Mouse (Mus musculus) left cerebral cortex, postnatal 14 days (tissue): Measurements from ENCODE around the gene Pitx2. TPM values are rescaled to one million over a fixed set of nuclear protein-coding genes. Genes with fewer than 3 reads are reported as not detected.

ENCODE experiments used
- DNase-seq, 2 experiments: peaks; one replicate each; pipeline ENCODE4 v3.0.0; 2021 to 2022; ENCODE audit warnings: low spot score in 2 of 2, mixed read lengths in 1 of 2
- intact Hi-C: fragments of 180-260 bp; cut with DNase I; formaldehyde crosslinking; loops from one replicate; pipeline ENCODE4 v1.15.1; 2025
- total RNA-seq, 2 experiments: library from RNA; stranded (reverse); gene quantifications; 2 replicates each; pipeline ENCODE4 v1.2.3; 2021

Pitx2 gene
- total RNA-seq, 2 experiments from 2014 or later: not detected

DNA sequence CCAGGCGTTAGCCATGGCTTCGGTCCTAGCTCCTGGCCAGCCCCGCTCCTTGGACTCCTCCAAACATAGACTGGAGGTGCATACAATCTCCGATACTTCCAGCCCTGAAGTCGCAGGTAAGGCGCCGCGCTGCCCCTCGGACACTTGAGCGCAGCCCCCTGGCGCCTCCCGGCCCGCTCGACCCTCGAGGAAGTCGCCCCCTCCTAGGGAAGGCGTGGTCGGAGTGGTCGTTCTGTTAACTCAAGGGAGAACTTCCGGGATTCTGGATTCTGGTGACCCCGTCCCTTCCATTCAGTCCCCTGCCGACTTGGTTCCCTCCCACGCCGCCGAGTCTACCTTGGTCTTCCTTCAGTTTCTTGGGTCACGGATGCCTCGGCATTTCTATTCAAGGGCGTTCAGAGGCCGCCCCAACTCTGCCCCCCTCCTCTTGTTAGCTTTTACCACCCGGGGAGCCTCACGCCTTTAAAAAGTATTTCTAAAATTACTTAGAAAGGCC lies 15.0 kb downstream of the Pitx2 start:
- intact Hi-C loops: no loop called here
- no peak for DNase-seq

DNA sequence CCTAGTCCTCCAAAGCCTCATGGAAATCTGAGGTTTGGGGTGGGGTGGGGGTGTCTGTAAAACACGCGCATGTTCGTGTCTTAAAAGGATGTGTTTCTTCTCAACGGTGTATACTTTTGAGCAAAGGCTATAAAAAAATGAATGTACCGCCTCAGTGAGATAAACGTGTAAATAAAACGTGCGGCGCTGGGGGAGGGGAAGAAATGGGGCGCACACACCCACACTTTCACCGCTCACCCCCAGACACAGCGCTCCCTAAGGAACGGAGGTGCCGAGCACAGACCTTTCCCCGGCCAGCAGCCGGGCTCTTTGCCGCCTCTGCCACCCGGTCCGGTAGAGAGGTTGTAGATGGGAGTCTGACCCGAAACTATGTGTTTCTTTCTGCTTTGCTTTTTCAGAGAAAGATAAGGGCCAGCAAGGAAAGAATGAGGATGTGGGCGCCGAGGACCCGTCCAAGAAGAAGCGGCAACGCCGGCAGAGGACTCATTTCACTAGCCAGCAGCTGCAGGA lies 15.6 kb downstream of the Pitx2 start:
- DNase-seq: no peak
- intact Hi-C loops: no loop called here

DNA sequence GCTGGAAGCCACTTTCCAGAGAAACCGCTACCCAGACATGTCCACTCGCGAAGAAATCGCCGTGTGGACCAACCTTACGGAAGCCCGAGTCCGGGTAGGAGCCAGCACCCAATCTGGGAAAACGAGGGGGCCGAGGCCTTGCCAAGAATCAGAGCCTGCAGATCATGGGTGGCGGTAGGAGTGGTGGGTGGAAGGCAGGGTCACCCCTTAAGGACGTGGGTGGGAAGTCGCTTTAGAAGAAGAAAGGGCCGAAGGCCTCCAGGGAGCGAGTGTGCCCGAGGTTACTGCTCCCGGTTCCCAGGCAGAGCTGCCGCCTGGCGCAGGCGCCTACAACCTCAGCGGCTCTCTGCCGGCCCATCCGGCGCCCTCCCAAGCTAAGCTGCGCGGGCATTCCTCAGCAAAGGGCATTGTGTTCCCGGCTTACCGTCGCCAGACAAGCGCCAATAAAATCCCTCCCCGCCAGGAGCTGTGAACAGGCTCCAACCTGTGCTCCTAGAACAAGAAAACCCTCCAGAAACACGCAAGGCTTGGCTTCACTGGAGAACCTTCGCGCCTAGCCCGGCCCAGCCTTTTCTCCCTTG lies 16.2 kb downstream of the Pitx2 start:
- intact Hi-C loops: no loop called here

DNA sequence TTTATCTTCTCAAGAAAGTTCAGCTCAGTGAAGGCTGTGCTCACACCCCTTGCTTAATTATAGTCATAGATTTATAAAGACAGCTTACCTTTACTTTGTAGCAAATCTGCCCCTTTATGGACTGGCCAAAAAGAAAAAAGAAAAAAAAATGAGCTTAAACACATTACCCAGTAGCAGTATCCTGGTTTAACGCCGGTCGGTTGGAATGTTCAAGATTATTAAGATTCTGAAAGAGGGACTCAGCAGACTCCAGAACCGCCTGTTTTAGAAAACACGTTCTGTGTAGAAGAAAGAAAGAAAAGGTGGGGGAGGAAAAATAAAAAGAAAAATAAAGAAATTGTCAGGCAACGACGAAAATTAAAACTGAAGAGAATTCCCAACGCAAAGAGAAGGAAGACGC lies 16.8 kb downstream of the Pitx2 start:
- no peak for DNase-seq
- intact Hi-C loops: no loop called here

More for the DNA sequence above, 16.2 kb downstream of the Pitx2 start:
- no peak for DNase-seq

DNA sequence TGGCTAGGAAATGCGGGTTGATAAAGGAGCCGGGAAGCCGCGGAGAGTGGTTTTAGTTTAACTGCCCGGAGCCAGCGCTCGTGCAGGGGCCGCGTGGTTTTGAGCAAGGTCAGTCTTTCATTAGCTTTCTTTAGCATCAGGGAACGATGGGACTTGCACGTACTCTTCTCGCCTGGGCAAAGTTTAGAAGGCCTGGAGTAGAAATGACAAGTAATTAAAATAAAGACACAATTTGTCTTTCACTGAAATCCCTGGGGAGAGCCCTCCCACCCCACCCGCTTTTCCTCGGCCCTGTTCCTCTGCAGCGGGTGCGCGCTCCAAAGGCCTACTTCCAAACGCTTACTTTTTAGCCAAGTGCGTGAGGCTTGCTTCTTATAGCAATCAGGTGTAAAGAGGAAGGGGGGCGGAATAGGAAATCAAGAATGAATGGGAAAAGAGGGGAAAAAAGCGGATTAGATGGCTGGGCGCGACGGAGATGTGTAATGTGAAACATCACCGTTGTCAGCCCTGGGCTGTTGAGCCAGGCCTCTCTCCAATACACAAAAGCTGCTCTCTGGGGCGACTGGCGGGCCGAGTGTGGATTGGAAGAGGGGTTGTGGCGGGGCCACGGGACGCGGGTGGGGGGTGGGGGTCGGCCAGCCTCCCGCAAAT lies 17.4 kb downstream of the Pitx2 start:
- no peak for DNase-seq
- intact Hi-C loops: no loop called here

DNA sequence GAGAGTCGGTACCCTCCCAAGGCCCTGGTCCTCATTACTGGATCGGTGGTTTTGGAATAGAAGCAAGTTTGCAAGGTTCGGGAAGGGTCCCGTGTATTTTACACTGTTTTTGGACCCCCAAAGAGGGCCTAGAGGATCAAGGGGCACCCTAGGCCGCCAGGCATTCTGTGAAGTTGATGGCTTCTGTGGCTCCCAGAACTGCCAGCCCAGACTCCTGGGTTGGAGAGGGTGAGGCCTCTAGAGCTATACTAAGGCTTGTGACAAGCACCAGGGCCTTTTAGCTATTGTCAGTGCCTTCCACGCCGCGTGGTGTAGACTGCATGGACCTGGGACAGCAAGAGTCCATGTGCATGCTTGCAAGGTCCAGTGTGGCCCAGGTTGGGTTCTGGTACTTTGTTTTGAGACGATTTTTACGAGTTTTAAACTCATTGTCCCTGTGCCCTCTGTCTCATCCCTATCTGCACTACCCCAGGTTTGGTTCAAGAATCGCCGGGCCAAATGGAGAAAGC lies 18.2 kb downstream of the Pitx2 start:
- intact Hi-C loops: no loop called here
- no peak for DNase-seq

DNA sequence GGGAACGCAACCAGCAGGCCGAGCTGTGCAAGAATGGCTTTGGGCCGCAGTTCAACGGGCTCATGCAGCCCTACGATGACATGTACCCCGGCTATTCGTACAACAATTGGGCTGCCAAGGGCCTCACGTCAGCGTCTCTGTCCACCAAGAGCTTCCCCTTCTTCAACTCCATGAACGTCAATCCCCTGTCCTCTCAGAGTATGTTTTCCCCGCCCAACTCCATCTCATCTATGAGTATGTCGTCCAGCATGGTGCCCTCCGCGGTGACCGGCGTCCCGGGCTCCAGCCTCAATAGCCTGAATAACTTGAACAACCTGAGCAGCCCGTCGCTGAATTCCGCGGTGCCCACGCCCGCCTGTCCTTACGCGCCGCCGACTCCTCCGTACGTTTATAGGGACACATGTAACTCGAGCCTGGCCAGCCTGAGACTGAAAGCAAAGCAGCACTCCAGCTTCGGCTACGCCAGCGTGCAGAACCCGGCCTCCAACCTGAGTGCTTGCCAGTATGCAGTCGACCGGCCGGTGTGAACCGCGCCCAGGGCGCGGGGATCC lies 18.8 kb downstream of the Pitx2 start:
- no peak for DNase-seq
- intact Hi-C loops: no loop called here

DNA sequence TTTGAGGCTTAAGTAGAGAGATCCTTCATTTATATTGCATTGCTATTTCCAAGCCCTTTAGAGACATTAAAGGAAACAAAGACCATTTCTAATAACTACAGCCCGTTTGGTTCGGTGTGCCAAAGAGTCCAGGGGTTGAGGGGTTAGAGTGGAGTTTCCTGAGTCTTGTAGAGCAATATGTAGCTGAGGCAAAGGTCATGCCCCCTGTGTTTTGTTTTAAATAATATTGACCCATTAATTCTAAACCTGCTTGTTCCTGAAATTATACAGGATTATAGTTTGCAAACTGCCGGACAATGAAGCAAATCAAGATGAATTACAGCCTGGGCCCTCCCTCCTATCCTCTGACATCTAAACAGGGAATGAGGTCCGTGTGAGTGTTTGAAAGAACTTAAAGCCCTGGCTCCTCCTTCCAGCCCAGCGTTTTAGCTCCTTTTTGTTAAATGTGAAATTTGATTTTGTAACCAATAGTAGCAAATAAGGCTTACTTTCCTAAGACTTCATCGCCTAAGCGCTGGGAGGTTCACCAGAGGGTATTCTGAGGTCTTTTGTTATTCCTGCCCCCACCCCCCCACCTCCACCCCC lies 20.5 kb downstream of the Pitx2 start:
- intact Hi-C loops: no loop called here

DNA sequence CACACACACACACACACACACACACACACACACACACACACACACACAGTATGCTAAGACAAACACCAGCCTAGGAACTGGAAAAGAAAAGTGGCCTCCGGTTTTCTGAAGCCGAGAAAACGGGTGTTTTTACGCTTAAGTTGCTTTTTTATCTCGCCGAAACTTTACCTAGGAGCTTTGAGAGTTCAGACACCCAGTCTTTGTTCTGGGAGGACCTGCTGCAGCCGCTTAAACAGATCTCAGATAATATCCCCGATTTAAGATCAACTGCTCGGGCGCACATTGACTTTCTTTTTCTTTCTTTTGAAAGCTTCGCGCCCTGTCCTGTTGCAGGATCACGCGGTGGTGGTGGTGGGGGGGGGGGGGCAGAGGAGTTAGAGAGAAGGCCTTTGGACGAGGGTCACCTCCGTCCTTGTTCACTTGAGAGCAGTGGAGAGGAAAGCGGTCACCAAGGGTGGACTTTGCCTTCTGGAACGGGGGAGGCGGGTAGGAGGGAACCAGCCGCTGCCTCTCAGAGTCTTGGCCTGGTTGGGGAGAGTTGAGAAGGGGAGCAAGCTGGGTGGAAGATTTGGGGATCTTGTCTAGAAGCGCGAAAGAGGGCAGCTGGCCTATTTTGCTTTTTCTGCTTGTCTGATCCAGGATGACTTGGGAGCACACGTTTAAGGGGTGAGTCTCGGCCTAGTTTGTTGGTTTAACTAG lies 21.2 kb downstream of the Pitx2 start:
- no peak for DNase-seq
- intact Hi-C loops: no loop called here

More for the DNA sequence above, 20.5 kb downstream of the Pitx2 start:
- no peak for DNase-seq

DNA sequence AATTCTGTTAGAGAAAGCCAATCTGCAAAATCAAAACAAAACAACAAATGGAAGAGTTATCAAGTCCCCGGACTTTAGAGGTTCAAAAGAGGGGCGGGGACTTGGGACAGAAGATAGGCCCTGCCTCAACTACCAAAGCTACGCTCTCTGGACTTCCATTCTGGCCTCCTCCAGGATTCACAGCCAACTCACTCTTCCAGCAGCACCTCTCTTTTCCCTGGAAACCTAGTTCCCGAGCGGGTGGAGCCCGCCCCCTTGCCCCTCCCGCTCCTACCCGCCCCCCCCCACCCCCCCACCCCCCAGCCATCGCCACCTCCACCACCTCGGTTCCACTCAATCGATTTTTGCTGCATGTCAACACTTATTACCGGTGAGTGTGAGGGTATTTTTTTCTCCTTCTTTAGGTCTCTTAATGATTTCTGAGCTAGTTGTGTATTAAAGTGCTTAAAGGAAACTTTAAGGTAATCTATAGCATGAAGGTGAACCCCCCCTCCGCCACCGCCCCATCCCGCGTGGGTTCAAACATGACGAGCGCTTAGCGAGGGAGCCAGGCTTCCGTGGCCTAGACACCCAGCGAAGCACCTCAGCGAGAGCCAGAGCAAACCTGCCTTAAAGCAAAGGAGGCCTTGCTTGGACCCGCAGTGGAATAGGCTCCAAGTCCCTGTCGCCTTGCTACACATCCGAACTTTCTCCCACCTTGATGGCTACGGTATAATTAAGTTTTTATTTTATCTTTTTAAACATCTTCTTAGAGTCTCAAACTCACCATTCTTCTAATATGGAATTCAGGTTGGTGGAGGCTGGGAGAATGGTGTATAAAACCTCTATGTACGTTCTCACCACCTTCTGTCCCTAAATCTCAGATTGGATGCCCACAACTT lies 21.9 kb downstream of the Pitx2 start:
- intact Hi-C loops: no loop called here
- no peak for DNase-seq

DNA sequence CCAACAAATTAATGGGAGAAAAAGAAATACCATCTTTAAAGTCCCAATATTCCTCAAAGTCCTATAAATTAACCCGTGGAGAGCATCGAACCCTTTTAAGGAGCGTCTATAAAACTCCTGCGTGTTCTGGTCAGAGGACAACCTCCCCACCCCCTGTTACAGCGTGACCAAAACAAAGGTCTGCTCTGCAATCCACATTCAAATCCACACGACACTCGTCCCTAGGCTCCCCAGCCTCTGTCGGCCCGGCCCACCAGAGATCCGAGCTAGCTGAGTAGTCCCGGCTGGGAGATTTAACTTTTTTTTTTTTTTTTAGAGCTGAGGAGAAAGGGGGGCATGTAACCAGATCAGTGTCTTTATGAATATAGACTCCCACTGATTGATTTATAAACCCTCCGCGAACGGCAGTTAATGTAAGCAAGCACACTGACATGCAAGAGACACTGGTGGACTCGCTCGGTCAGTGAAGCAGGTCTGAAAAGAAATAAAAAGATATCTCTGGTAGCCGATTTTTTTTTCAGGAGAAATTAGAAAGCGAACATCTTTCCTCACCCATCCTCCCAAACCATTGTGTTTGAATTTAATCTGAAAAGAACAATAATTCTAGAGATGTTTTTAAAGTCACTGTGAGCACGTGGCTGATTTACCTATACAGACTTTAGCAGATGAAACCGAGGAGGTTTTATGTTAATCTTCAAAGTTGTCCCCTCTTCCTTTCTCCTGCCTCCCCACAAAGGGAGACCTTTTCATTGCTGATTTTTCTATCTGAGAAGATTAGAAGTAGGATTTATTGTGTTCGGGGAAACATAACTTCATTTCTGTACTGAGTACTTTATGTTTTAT lies 23.0 kb downstream of the Pitx2 start:
- intact Hi-C loops: no loop called here
- no peak for DNase-seq

DNA sequence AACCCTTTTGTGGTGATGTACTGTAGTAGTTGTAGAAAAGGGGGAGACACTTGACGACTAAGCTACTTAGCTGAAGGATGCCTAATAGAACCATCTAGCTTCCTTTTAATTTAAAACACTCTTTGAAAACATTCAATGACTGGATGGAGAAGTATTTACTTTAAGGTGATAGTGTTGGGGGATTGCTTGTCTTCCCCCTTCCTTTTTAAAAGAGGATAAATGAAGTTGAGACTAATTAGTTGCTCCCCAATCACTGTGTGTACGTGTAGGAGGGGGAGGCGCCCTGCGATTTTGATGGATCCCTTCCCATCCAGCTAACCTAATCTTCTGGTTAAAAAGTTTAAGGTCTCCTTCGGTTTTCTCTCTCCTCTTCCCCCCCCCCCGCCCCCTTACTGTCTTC lies 23.7 kb downstream of the Pitx2 start:
- intact Hi-C loops: no loop called here
- no peak for DNase-seq

DNA sequence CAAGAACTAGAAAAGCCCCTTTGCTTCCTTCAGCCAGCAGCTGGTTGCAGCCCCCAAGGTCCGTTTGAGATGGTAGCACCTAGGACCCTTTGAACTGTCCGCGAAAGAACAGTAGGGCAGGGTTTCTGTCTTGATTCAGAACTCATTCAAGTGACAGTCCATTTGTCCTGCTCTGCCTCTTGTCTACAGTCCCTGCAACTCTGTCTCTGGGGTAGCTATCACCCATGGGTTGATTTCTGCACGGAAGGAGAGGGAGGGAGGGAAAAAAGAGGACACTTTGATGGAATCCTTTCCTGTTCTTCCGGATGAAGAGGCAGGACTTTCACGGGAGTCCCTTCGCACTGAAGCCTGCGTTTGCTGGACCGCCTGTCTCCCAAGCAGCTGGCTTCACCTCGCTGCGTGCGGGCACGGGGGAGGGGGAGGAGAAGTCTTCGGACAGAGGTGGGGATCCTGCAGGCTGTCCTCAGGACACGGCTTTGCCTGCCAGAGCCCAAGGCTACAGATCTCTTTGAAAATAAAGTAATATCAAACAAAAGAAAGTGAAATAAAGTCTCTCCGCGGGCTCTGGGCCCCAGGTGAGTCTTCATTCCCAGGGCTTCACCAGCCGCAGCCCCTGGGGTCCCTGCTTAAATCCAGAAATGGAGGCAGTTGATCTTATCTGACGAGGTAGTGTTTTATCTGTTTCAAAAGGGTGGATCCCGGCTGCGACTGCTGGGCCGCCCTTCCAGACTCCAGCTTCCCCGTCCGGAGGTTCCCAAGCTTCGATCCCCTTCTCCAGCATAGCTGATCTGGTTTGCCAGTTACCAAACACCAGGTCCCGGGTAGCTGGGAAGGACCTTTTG lies 24.5 kb downstream of the Pitx2 start:
- DNase-seq: no peak
- intact Hi-C loops: no loop called here

DNA sequence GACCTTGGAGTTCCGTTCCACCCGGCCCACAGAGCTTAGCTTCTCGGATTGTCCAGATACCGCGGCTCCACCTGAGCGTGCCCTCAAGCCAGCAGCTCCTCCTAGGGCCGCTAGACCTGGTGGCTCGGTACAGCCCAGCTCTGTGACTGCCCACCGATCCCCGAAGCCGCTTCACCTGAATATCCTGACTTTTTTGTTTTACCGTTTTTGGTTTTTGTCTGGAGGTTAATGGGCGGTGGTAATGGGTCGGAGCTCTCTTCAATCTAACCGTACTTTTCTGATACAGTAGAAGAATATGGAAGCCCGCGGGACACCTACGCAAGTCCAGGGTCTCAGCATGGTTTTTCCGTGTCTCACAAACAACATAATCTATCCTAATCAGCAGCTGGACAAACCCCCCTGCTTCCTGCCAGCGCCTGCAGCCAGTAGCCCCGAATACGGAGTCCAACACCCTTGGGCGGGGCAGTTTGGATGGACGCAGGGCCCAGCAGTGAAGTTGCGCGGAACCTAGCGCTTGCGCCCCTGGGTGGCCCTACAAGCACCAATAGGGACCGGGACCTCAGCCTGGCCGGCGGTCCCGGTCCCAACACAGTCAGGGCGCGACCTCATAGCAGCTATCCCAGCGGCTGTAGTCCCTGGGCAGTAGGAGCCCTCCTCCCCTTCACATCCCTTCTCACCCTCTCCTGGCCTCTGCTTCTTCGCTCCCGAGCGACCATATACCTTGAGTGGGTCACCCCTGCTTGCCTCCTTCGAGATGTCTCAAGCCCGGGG lies 25.3 kb downstream of the Pitx2 start:
- intact Hi-C loops: no loop called here
- no peak for DNase-seq

DNA sequence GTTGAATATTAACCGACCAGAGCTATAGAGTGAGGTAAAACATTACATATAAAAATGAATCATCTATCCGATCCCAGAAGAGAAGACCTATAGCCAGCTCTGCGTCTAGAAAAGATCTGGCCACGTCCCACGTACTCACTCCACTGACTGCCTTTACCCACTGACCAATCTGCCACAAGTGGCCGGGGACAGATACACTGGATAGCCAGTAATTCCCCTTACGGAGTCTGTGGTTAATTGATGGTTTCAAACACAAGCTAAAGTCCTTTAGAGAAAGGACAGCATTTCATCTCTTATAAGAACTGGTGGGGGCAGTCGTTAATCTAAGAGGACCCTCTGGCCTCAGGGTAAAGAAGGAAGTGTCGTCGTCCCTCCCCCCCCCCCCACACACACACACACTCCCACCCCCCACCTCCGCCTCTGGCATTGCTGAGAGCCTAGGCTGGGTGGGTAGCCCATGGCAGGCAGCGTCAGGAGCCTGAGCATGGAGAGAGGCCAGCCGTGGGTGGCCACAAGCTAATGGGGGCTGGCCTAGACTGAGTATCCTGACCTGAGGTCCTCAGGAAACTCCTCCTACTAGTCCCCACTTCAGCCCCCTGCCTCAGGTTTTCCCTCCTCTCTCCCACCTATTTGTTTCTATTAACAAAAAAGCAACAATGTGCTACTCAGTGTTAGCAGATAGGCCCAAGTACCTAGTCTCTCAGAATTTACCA lies 26.1 kb downstream of the Pitx2 start:
- intact Hi-C loops: no loop called here
- DNase-seq: no peak

DNA sequence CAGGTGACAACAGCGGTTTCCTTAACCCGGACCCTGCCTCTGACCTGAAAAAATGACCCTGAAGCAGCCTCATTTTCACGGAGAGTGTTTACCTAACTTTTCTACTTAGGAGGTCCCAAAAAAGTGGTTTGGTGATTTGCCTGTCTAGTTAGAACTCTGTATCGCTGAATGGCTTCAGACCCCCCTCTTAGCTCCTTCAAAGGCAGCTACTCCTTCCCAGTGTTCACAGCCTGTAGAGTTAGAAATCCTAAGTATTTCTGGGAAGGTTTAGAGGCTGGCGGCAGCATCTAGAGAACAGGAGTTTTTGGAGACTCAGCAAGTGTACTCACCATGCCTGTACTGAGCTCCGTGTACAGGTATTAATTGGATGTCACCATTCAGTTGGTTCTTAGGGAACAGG lies 27.0 kb downstream of the Pitx2 start:
- no peak for DNase-seq
- intact Hi-C loops: no loop called here
